In genomic region chr10:74967651-74968267, GRCm38 (mm10) we compare ENCODE assay signal across 8 mouse cellular contexts. TPM values are rescaled to one million over a fixed set of nuclear protein-coding genes. Genes with fewer than 3 reads are reported as not detected.
DNase-seq lines count a peak whose midpoint lies in the region; ATAC-seq and TF ChIP-seq lines count a peak whose summit lies in the region.

No protein-coding gene starts in this region.

- peak overlapping the region; percentile 92 for H3K27ac ChIP-seq in layer of hippocampus, adult 2 months
- H3K27ac ChIP-seq in brown adipose tissue, adult 24 weeks (replicated peaks; ENCODE audit: low read depth, low read length), result no peak overlapping the region
- H3K27ac ChIP-seq in embryonic fibroblast, embryonic 13.5 days (ENCODE audit: insufficient read depth, low read length), result no peak overlapping the region
- H3K27ac ChIP-seq in kidney, postnatal 0 days, result no peak overlapping the region

- H3K79me2 ChIP-seq in myocyte (ENCODE audit: control insufficient read depth, insufficient read depth), result no peaks in the 10 kb centered on the region

- no peak for TF ChIP-seq POLR2A in embryonic fibroblast, embryonic 13.5 days (IDR thresholded peaks at IDR 0.05; ENCODE audit: low read depth, low read length)
- no peak for TF ChIP-seq POLR2A in myocyte (IDR thresholded peaks at IDR 0.05; ENCODE audit: insufficient read length, low read depth)

- peaks cover 2% of the 10 kb centered on the region; the same call in 1 of the 2 replicates for H3K4me1 ChIP-seq in brown adipose tissue, adult 24 weeks (ENCODE audit: control insufficient read depth, insufficient read depth, insufficient read length, low read length)
- H3K4me1 ChIP-seq in embryonic fibroblast, embryonic 13.5 days (ENCODE audit: control insufficient read depth, insufficient read depth, low read length), result no peaks in the 10 kb centered on the region; the same call in 1 of the 2 replicates
- peaks cover 3% of the 10 kb centered on the region; the same call in 1 of the 2 replicates for H3K4me1 ChIP-seq in kidney, postnatal 0 days (replicated peaks; ENCODE audit: insufficient read depth, low read length)

- no peaks in the 10 kb centered on the region for H3K9me3 ChIP-seq in kidney, postnatal 0 days (replicated peaks; ENCODE audit: low read length)

- no peak for TF ChIP-seq CTCF in layer of hippocampus, adult 2 months (conservative IDR thresholded peaks at IDR 0.05)
- TF ChIP-seq CTCF in embryonic fibroblast, embryonic 13.5 days (IDR thresholded peaks at IDR 0.05; ENCODE audit: borderline replicate concordance, insufficient read depth, low read length), result no peak
- no peak for TF ChIP-seq CTCF in kidney, postnatal 0 days (IDR thresholded peaks at IDR 0.05; ENCODE audit: low read depth)

- peak overlapping the region; percentile 98 for H3K4me2 ChIP-seq in kidney, postnatal 0 days (ENCODE audit: low read length)
- H3K4me2 ChIP-seq in myocyte (ENCODE audit: low read depth), result peak overlapping the region; percentile 67

- ATAC-seq in kidney, postnatal 0 days (replicated peaks; ENCODE audit: low FRiP score, low read depth), result no peak

- DNase-seq in layer of hippocampus, adult 2 months (ENCODE audit: low spot score in 2 of 2), result no peak
- no peak for DNase-seq in layer of hippocampus, postnatal 25 days (ENCODE audit: extremely low spot score in 1 of 2, low spot score in 1 of 2)
- peak; percentile 32 for DNase-seq in kidney, postnatal 0 days (ENCODE audit: low spot score)
- no peak for DNase-seq in layer of hippocampus, adult 11-12 months (ENCODE audit: low spot score)
- no peak for DNase-seq in spleen, postnatal 14 days (ENCODE audit: low spot score in 2 of 2)

- H3K9ac ChIP-seq in kidney, postnatal 0 days (ENCODE audit: low read depth, low read length), result peak overlapping the region; percentile 57; the same call in 1 of the 2 replicates

- no peaks in the 10 kb centered on the region for H3K36me3 ChIP-seq in kidney, postnatal 0 days (ENCODE audit: insufficient read depth, low read length)
- no peaks in the 10 kb centered on the region for H3K36me3 ChIP-seq in myocyte (ENCODE audit: control insufficient read depth, insufficient read depth)

- H3K4me3 ChIP-seq in layer of hippocampus, adult 2 months, result peak overlapping the region; percentile 76
- H3K4me3 ChIP-seq in brown adipose tissue, adult 24 weeks (ENCODE audit: insufficient read depth, low read depth, low read length), result peak overlapping the region; percentile 56
- H3K4me3 ChIP-seq in embryonic fibroblast, embryonic 13.5 days (ENCODE audit: insufficient read depth, low read length), result peak overlapping the region; percentile 34; the same call in 1 of the 2 replicates
- peak overlapping the region; percentile 59 for H3K4me3 ChIP-seq in kidney, postnatal 0 days (replicated peaks; ENCODE audit: low read depth, low read length)
- no peak overlapping the region for H3K4me3 ChIP-seq in myocyte

- H3ac ChIP-seq in myocyte (ENCODE audit: control insufficient read depth, insufficient read length), result no peak overlapping the region

- no peaks in the 10 kb centered on the region for H3K27me3 ChIP-seq in kidney, postnatal 0 days (ENCODE audit: insufficient read depth, low read length)
- H3K27me3 ChIP-seq in myocyte (ENCODE audit: control insufficient read depth, insufficient read depth, insufficient read length), result peaks cover 30% of the 10 kb centered on the region

- WGBS in kidney, postnatal 0 days, result 5% methylated on average over 25 of the region's 25 CpGs

TF ChIP-seq in myocyte, 11 proteins besides CTCF, POLR2A, EP300 and RAD21:
- TF ChIP-seq USF1 (IDR thresholded peaks at IDR 0.05; ENCODE audit: low read depth), result no peak
- no peak for TF ChIP-seq POLR2AphosphoS2 (IDR thresholded peaks at IDR 0.05; ENCODE audit: insufficient read length, low read depth)
TF ChIP-seq in myocyte: peak in this region for 0.

RNA-seq across cellular contexts. Expression of gene Gnaz, which starts 0.8 kb away (rescaled TPM):
- 100 to 1,000 TPM in 1 of 2 experiments, 10 to 100 TPM in 1; 96.7 to 106 TPM for total RNA-seq in layer of hippocampus, adult 2 months (2021)
- 100 to 1,000 TPM in 1 of 2 experiments, 10 to 100 TPM in 1; 99.3 to 109 TPM for total RNA-seq in layer of hippocampus, postnatal 25 days (2021)
- polyA plus RNA-seq in brown adipose tissue, adult 24 weeks (2012; ENCODE audit: insufficient read depth, insufficient read length, missing spikeins), result not detected in 2 replicates
- 0.38 and 0.44 TPM in 2 replicates for polyA plus RNA-seq in embryonic fibroblast, embryonic 13.5 days (2011; ENCODE audit: insufficient read length, low read depth, missing spikeins)
- 5.0 and 5.6 TPM in 2 replicates for polyA plus RNA-seq in kidney, postnatal 0 days (2015; fragmentation: Nextera tagmentation; extraction: Ambion mirVana)
- polyA plus RNA-seq in myocyte (2012; fragmentation: generic; extraction: Trizol), result 0.54 TPM
